Mouse (Mus musculus): ENCODE results near the gene Il1b. TPM values are rescaled to one million over a fixed set of nuclear protein-coding genes. Genes with fewer than 3 reads are reported as not detected.
A peak's percentile ranks its signal among the peaks of the same experiment; 100 is the strongest.

Gene Il1b
- polyA plus RNA-seq, 1 experiment, result 0.72 TPM

DNA sequence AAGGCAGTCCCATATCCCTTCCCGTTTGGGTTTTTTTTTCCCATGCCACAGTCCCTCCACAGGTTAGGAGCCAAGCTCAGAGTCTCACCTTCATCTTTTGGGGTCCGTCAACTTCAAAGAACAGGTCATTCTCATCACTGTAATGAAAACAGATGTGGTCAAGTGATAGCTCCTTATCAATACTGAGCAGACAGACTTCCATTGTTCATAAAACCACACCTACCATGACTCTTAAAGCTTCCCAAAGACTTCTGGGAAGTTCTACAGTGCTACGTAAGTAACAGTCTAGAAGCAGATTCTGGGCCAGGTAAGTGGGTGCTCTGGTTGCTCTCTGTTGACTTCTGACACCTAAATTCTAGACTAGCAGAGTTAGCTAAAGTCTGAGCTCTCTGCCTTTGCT lies 1.3 kb downstream of the Il1b start:
- Histone ChIP-seq H3K4me1 (ENCODE audit: control insufficient read depth, insufficient read depth, low read length) (no peaks in the 10 kb centered on the region), H3K36me3 (ENCODE audit: control insufficient read depth, insufficient read depth, low read length) (no peaks in the 10 kb centered on the region), H3K27me3 (replicated peaks; ENCODE audit: control insufficient read depth, insufficient read depth, low read length) (no peaks in the 10 kb centered on the region), H3K27ac (ENCODE audit: insufficient read depth, low read depth, low read length) (no peak overlapping the region), H3K4me3 (ENCODE audit: insufficient read depth, low read depth, low read length) (no peak overlapping the region)
- no peak for DNase-seq
- TF ChIP-seq POLR2A (IDR thresholded peaks at IDR 0.05; ENCODE audit: low read depth, low read length), result no peak
- TF ChIP-seq CTCF (conservative IDR thresholded peaks at IDR 0.05; ENCODE audit: insufficient read depth, insufficient read length, low read depth, low read length), result no peak
- WGBS, result 78% methylated on average over 3 of the region's 3 CpGs

DNA sequence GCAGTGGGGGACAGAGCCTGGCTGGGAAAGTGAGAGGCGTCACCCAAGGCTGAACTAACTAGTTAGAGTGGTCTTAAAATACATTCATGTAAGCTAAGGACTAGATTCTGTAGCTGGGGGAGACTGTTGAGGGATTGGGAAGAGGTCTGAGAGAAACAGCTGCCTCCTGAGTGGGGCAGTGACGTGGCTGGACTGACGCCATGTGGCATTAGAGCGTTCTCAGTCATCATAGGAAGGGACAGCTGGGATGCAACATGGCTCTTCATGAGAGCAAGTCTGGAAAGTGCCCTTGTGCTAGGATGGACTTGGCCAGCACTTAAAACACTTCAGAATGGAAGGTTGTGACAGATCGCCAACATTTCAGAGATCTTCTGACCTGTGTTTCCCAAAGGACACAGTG lies 2.1 kb downstream of the Il1b start:
- no peak for TF ChIP-seq CTCF (conservative IDR thresholded peaks at IDR 0.05; ENCODE audit: insufficient read depth, insufficient read length, low read depth, low read length)
- no peak for TF ChIP-seq POLR2A (IDR thresholded peaks at IDR 0.05; ENCODE audit: low read depth, low read length)
- Histone ChIP-seq H3K4me1 (ENCODE audit: control insufficient read depth, insufficient read depth, low read length) (no peaks in the 10 kb centered on the region), H3K27me3 (replicated peaks; ENCODE audit: control insufficient read depth, insufficient read depth, low read length) (no peaks in the 10 kb centered on the region), H3K27ac (ENCODE audit: insufficient read depth, low read depth, low read length) (no peak overlapping the region), H3K36me3 (ENCODE audit: control insufficient read depth, insufficient read depth, low read length) (no peaks in the 10 kb centered on the region), H3K4me3 (ENCODE audit: insufficient read depth, low read depth, low read length) (no peak overlapping the region)
- DNase-seq, result no peak
- 92% methylated on average over 5 of the region's 5 CpGs for WGBS

DNA sequence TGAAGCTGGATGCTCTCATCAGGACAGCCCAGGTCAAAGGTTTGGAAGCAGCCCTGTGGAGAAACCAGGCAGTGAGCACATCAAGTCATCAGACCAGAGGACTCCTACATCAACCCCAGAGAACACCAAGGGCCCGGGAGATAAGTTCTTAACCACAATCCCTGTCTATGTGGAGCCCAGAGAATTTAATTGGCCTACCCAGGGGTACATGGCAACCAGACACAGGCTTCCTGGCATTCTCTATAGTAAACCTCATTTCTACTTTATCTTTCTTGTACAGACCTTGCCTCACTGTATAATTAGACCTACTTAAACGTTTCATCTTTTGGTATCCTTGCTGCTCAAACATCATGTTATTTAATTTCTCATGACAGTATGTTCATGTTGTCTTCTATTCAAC lies 2.8 kb downstream of the Il1b start:
- no peak for TF ChIP-seq CTCF (conservative IDR thresholded peaks at IDR 0.05; ENCODE audit: insufficient read depth, insufficient read length, low read depth, low read length)
- no peak for TF ChIP-seq POLR2A (IDR thresholded peaks at IDR 0.05; ENCODE audit: low read depth, low read length)
- DNase-seq, result no peak
- H3K27me3 ChIP-seq (replicated peaks; ENCODE audit: control insufficient read depth, insufficient read depth, low read length), result no peaks in the 10 kb centered on the region
- H3K4me3 ChIP-seq (ENCODE audit: insufficient read depth, low read depth, low read length), result no peak overlapping the region
- H3K4me1 ChIP-seq (ENCODE audit: control insufficient read depth, insufficient read depth, low read length), result no peaks in the 10 kb centered on the region
- no peaks in the 10 kb centered on the region for H3K36me3 ChIP-seq (ENCODE audit: control insufficient read depth, insufficient read depth, low read length)
- 77% methylated on average over 2 of the region's 2 CpGs for WGBS
- no peak overlapping the region for H3K27ac ChIP-seq (ENCODE audit: insufficient read depth, low read depth, low read length)

DNA sequence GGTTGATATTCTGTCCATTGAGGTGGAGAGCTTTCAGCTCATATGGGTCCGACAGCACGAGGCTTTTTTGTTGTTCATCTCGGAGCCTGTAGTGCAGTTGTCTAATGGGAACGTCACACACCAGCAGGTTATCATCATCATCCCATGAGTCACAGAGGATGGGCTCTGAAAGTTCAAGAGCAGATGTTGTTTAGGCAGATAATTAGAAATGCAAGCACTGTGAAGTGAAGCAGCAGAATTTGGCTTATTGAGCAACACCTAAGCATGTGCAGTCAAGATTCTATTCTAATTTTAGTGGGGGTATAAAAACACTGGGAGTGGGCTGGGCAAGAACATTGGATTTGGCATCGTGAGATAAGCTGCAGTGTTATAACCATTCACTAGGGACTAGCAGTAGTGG lies 3.7 kb downstream of the Il1b start:
- Histone ChIP-seq H3K4me3 (ENCODE audit: insufficient read depth, low read depth, low read length) (no peak overlapping the region), H3K36me3 (ENCODE audit: control insufficient read depth, insufficient read depth, low read length) (no peaks in the 10 kb centered on the region), H3K27me3 (replicated peaks; ENCODE audit: control insufficient read depth, insufficient read depth, low read length) (no peaks in the 10 kb centered on the region), H3K27ac (ENCODE audit: insufficient read depth, low read depth, low read length) (no peak overlapping the region), H3K4me1 (ENCODE audit: control insufficient read depth, insufficient read depth, low read length) (no peaks in the 10 kb centered on the region)
- no peak for TF ChIP-seq CTCF (conservative IDR thresholded peaks at IDR 0.05; ENCODE audit: insufficient read depth, insufficient read length, low read depth, low read length)
- no peak for TF ChIP-seq POLR2A (IDR thresholded peaks at IDR 0.05; ENCODE audit: low read depth, low read length)
- WGBS, result 83% methylated on average over 5 of the region's 5 CpGs
- DNase-seq, result no peak

GRCm38 (mm10) chr2:129360975-129361560 lies 9.9 kb downstream of the Il1b start:
- TF ChIP-seq CTCF (conservative IDR thresholded peaks at IDR 0.05; ENCODE audit: insufficient read depth, insufficient read length, low read depth, low read length), result no peak
- no peak for TF ChIP-seq POLR2A (IDR thresholded peaks at IDR 0.05; ENCODE audit: low read depth, low read length)
- WGBS, result 69% methylated on average over 3 of the region's 3 CpGs
- no peak overlapping the region for H3K27ac ChIP-seq (ENCODE audit: insufficient read depth, low read depth, low read length)
- H3K4me1 ChIP-seq (ENCODE audit: control insufficient read depth, insufficient read depth, low read length), result no peaks in the 10 kb centered on the region
- no peak for DNase-seq
- no peaks in the 10 kb centered on the region for H3K36me3 ChIP-seq (ENCODE audit: control insufficient read depth, insufficient read depth, low read length)
- H3K27me3 ChIP-seq (replicated peaks; ENCODE audit: control insufficient read depth, insufficient read depth, low read length), result no peaks in the 10 kb centered on the region
- no peak overlapping the region for H3K4me3 ChIP-seq (ENCODE audit: insufficient read depth, low read depth, low read length)

GRCm38 (mm10) chr2:129360197-129360596 lies 10.7 kb downstream of the Il1b start:
- no peaks in the 10 kb centered on the region for H3K27me3 ChIP-seq (replicated peaks; ENCODE audit: control insufficient read depth, insufficient read depth, low read length)
- 81% methylated on average over 10 of the region's 10 CpGs for WGBS
- H3K4me3 ChIP-seq (ENCODE audit: insufficient read depth, low read depth, low read length), result no peak overlapping the region
- no peaks in the 10 kb centered on the region for H3K36me3 ChIP-seq (ENCODE audit: control insufficient read depth, insufficient read depth, low read length)
- DNase-seq, result peak; percentile 14
- H3K27ac ChIP-seq (ENCODE audit: insufficient read depth, low read depth, low read length), result no peak overlapping the region
- H3K4me1 ChIP-seq (ENCODE audit: control insufficient read depth, insufficient read depth, low read length), result no peaks in the 10 kb centered on the region
- TF ChIP-seq CTCF (conservative IDR thresholded peaks at IDR 0.05; ENCODE audit: insufficient read depth, insufficient read length, low read depth, low read length) (no peak), POLR2A (IDR thresholded peaks at IDR 0.05; ENCODE audit: low read depth, low read length) (no peak)

- peak; percentile 11 for DNase-seq
- Histone ChIP-seq H3K4me3 (ENCODE audit: insufficient read depth, low read depth, low read length) (no peak overlapping the region), H3K27me3 (replicated peaks; ENCODE audit: control insufficient read depth, insufficient read depth, low read length) (no peaks in the 10 kb centered on the region), H3K27ac (ENCODE audit: insufficient read depth, low read depth, low read length) (no peak overlapping the region), H3K36me3 (ENCODE audit: control insufficient read depth, insufficient read depth, low read length) (no peaks in the 10 kb centered on the region), H3K4me1 (ENCODE audit: control insufficient read depth, insufficient read depth, low read length) (no peaks in the 10 kb centered on the region)
- TF ChIP-seq POLR2A (IDR thresholded peaks at IDR 0.05; ENCODE audit: low read depth, low read length) (no peak), CTCF (conservative IDR thresholded peaks at IDR 0.05; ENCODE audit: insufficient read depth, insufficient read length, low read depth, low read length) (no peak)
- 63% methylated on average over 6 of the region's 6 CpGs for WGBS
These were observed 32.8 kb downstream of the Il1b start for GRCm38 (mm10) chr2:129338138-129338621.

All from kidney, adult 2 months (tissue).